Mouse (Mus musculus) lung, embryonic 16.5 days (tissue): Measurements from ENCODE around the gene Uqcr10. TPM values are rescaled to one million over a fixed set of nuclear protein-coding genes. Genes with fewer than 3 reads are reported as not detected.

Experiments
- ATAC-seq: fragments of 200-750 bp; cut with Nextera tagmentation; 2 replicates; pipeline ENCODE4 v1.8.0; 2017; ENCODE audit warnings: low read depth, mild to moderate bottlenecking, moderate library complexity
- H3K27ac ChIP-seq: fragments of 300-500 bp; sonication (generic); 2 replicates; pipeline ENCODE4 v1.5.1; 2014; ENCODE audit warnings: mild to moderate bottlenecking, control low read depth, low read length
- H3K27me3 ChIP-seq: fragments of 300-500 bp; sonication (generic); 2 replicates; pipeline ENCODE4 v1.6.1; 2014; ENCODE audit warnings: low read depth, low read length, mixed read lengths; ENCODE audit not compliant: control insufficient read depth, insufficient read depth
- H3K36me3 ChIP-seq: fragments of 300-500 bp; sonication (generic); 2 replicates; pipeline ENCODE4 v1.6.1; 2014; ENCODE audit warnings: low read length; ENCODE audit not compliant: control insufficient read depth, insufficient read depth
- H3K4me1 ChIP-seq: fragments of 300-500 bp; sonication (generic); replicated peaks from 2 replicates; pipeline ENCODE4 v1.6.1; 2014; ENCODE audit warnings: low read length, mixed read lengths; ENCODE audit not compliant: control insufficient read depth, insufficient read depth
- H3K4me2 ChIP-seq: fragments of 300-500 bp; sonication (generic); 2 replicates; pipeline ENCODE4 v1.6.1; 2014; ENCODE audit warnings: low read depth, low read length, control low read depth
- H3K4me3 ChIP-seq: fragments of 300-500 bp; sonication (generic); 2 replicates; pipeline ENCODE4 v1.5.1; 2014; ENCODE audit warnings: mild to moderate bottlenecking, low read length, control low read depth
- H3K9ac ChIP-seq: fragments of 300-500 bp; sonication (generic); 2 replicates; pipeline ENCODE4 v1.6.1; 2014; ENCODE audit warnings: low read length, control low read depth
- H3K9me3 ChIP-seq: fragments of 300-500 bp; sonication (generic); 2 replicates; pipeline ENCODE4 v1.6.1; 2016; ENCODE audit warnings: low read length; ENCODE audit not compliant: control insufficient read depth
- WGBS: fragments of 180-500 bp; shearing (Covaris S2); extraction: QIAGEN DNeasy Blood & Tissue Kit; methylation state at CpG from one replicate; pipeline ENCODE4 v1.1.7; 2014; 5-methylcytosine and 5-hydroxymethylcytosine counted together
- polyA plus RNA-seq: library from polyadenylated mRNA; unstranded; fragments of >200 nt; fragmentation: Nextera tagmentation; extraction: Ambion mirVana; gene quantifications from 2 replicates; pipeline ENCODE4 v1.2.1, GENCODE M21; 2015

The Uqcr10 gene
- 806 and 839 TPM in 2 replicates for polyA plus RNA-seq

- peak within 1 kb of the TSS; percentile 77; the same call in 1 of the 2 replicates for H3K27ac ChIP-seq
- peak within 1 kb of the TSS; percentile 93 for H3K9ac ChIP-seq
- H3K4me1 ChIP-seq: peaks cover 12% of the 10 kb centered on the region
- ATAC-seq: peak; percentile 98
- H3K27me3 ChIP-seq: no peaks in the 10 kb centered on the region
- WGBS: under 1% methylated on average over 47 of the region's 47 CpGs
- peaks cover 10% of the 10 kb centered on the region for H3K36me3 ChIP-seq
- H3K9me3 ChIP-seq: no peaks in the 10 kb centered on the region
- peak within 1 kb of the TSS; percentile 60 for H3K4me2 ChIP-seq
- H3K4me3 ChIP-seq: peak within 1 kb of the TSS; percentile 79
Measured at GRCm38 (mm10) chr11:4704072-4704964, at the start of gene Uqcr10, which contains the start of gene Zmat5. TSS of gene Uqcr10 (minus strand) at chr11:4704342. TSS of gene Zmat5 (plus strand) at chr11:4704678.

GRCm38 (mm10) chr11:4752836-4753235, 48.7 kb upstream of the Uqcr10 start:
- Histone ChIP-seq H3K4me3 (no peak overlapping the region), H3K4me1 (no peaks in the 10 kb centered on the region), H3K36me3 (no peaks in the 10 kb centered on the region), H3K4me2 (no peak overlapping the region), H3K27ac (no peak overlapping the region), H3K9me3 (no peaks in the 10 kb centered on the region; the same call in 1 of the 2 replicates), H3K27me3 (peaks cover 23% of the 10 kb centered on the region), H3K9ac (no peak overlapping the region)
- WGBS: 47% methylated on average over 10 of the region's 10 CpGs
- no peak for ATAC-seq

GRCm38 (mm10) chr11:4750263-4750662, 46.1 kb upstream of the Uqcr10 start:
- Histone ChIP-seq H3K27me3 (peaks cover 48% of the 10 kb centered on the region), H3K9me3 (no peaks in the 10 kb centered on the region; the same call in 1 of the 2 replicates), H3K36me3 (no peaks in the 10 kb centered on the region), H3K27ac (no peak overlapping the region), H3K4me3 (no peak overlapping the region), H3K9ac (no peak overlapping the region), H3K4me2 (no peak overlapping the region), H3K4me1 (peaks cover 11% of the 10 kb centered on the region)
- WGBS: 2% methylated on average over 9 of the region's 9 CpGs
- peak; percentile 64 for ATAC-seq

GRCm38 (mm10) chr11:4747285-4747684, 43.1 kb upstream of the Uqcr10 start:
- 2% methylated on average over 11 of the region's 12 CpGs for WGBS
- H3K36me3 ChIP-seq: no peaks in the 10 kb centered on the region
- H3K9me3 ChIP-seq: no peaks in the 10 kb centered on the region
- H3K4me3 ChIP-seq: peak overlapping the region; percentile 51
- H3K4me2 ChIP-seq: peak overlapping the region; percentile 81
- no peak overlapping the region for H3K27ac ChIP-seq
- peaks cover 11% of the 10 kb centered on the region for H3K4me1 ChIP-seq
- no peak overlapping the region for H3K9ac ChIP-seq
- no peak for ATAC-seq
- H3K27me3 ChIP-seq: peaks cover 70% of the 10 kb centered on the region

- Histone ChIP-seq H3K9ac (no peak within 1 kb of the TSS), H3K27ac (no peak within 1 kb of the TSS), H3K36me3 (no peaks in the 10 kb centered on the region), H3K4me1 (peaks cover 11% of the 10 kb centered on the region), H3K27me3 (peaks cover 70% of the 10 kb centered on the region), H3K9me3 (no peaks in the 10 kb centered on the region), H3K4me2 (peak within 1 kb of the TSS; percentile 81), H3K4me3 (peak within 1 kb of the TSS; percentile 51)
- no peak for ATAC-seq
- under 1% methylated on average over 22 of the region's 73 CpGs for WGBS
Measured at GRCm38 (mm10) chr11:4746733-4747132, 42.6 kb upstream of the Uqcr10 start, which contains the start of gene Cabp7. TSS of gene Cabp7 (minus strand) at chr11:4746778.

- no peak for ATAC-seq
- Histone ChIP-seq H3K4me3 (peak overlapping the region; percentile 51), H3K36me3 (no peaks in the 10 kb centered on the region), H3K9me3 (no peaks in the 10 kb centered on the region), H3K4me2 (peak overlapping the region; percentile 81), H3K9ac (no peak overlapping the region), H3K27me3 (peaks cover 70% of the 10 kb centered on the region), H3K4me1 (peaks cover 11% of the 10 kb centered on the region), H3K27ac (no peak overlapping the region)
- WGBS: under 1% methylated on average over 33 of the region's 39 CpGs
Measured at GRCm38 (mm10) chr11:4745969-4746368, 41.8 kb upstream of the Uqcr10 start.

- no peak for ATAC-seq
- no peak overlapping the region for H3K27ac ChIP-seq
- no peak overlapping the region for H3K4me3 ChIP-seq
- H3K9ac ChIP-seq: no peak overlapping the region
- no peaks in the 10 kb centered on the region for H3K36me3 ChIP-seq
- H3K9me3 ChIP-seq: no peaks in the 10 kb centered on the region
- peaks cover 11% of the 10 kb centered on the region for H3K4me1 ChIP-seq
- H3K4me2 ChIP-seq: no peak overlapping the region
- H3K27me3 ChIP-seq: peaks cover 65% of the 10 kb centered on the region
- WGBS: 66% methylated on average over 6 of the region's 6 CpGs
Measured at GRCm38 (mm10) chr11:4744691-4745090, 40.5 kb upstream of the Uqcr10 start.

GRCm38 (mm10) chr11:4740785-4741184, 36.6 kb upstream of the Uqcr10 start:
- ATAC-seq: no peak
- WGBS: 54% methylated on average over 5 of the region's 5 CpGs

GRCm38 (mm10) chr11:4738719-4739118, 34.6 kb upstream of the Uqcr10 start:
- no peaks in the 10 kb centered on the region for H3K36me3 ChIP-seq

More at GRCm38 (mm10) chr11:4740785-4741184, 36.6 kb upstream of the Uqcr10 start:
- Histone ChIP-seq H3K27ac (no peak overlapping the region), H3K9ac (no peak overlapping the region), H3K4me1 (peaks cover 2% of the 10 kb centered on the region), H3K9me3 (no peaks in the 10 kb centered on the region), H3K4me3 (no peak overlapping the region), H3K36me3 (no peaks in the 10 kb centered on the region), H3K27me3 (peaks cover 26% of the 10 kb centered on the region), H3K4me2 (no peak overlapping the region)

More at GRCm38 (mm10) chr11:4738719-4739118, 34.6 kb upstream of the Uqcr10 start:
- Histone ChIP-seq H3K4me3 (no peak overlapping the region), H3K9me3 (no peaks in the 10 kb centered on the region), H3K27me3 (peaks cover 6% of the 10 kb centered on the region), H3K4me2 (no peak overlapping the region), H3K9ac (no peak overlapping the region), H3K4me1 (no peaks in the 10 kb centered on the region), H3K27ac (no peak overlapping the region)
- 92% methylated on average over 16 of the region's 16 CpGs for WGBS
- ATAC-seq: no peak
